Mouse (Mus musculus) MN1 (cell line): ENCODE measurements around the gene Exoc6.

Experiments used
- DNase-seq: peaks from one replicate; pipeline ENCODE4 v3.0.0-alpha.2; 2016; ENCODE audit warnings: low spot score

The Exoc6 gene

GRCm38 (mm10) chr19:37726585-37726984 lies 176.4 kb downstream of the Exoc6 start:
- no peak for DNase-seq

DNA sequence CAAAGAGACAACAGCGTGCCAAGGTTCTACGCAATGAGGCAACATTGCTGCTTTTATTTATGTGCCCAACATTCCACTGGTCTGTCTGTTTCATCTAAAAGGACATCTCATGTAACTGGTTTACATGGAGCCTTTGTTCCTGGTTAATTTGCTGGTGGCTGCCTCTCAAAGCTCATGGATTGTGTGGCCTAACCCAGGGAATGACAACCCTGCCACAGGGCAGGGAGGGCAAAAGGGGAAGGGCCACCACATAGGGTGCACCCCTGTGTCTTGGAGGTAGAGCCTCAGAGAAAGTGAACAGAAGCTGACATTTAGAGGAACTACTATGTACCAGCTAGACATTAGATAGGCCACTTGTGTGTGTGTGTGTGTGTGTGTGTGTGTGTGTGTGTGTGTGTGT lies 177.1 kb downstream of the Exoc6 start:
- DNase-seq: no peak
